Mouse (Mus musculus): ENCODE measurements around the gene Grid2. TPM values are rescaled to one million over a fixed set of nuclear protein-coding genes. Genes with fewer than 3 reads are reported as not detected.

Gene Grid2
- polyA plus RNA-seq, 1 experiment from 2014 or later, result 1.3 TPM

- Histone ChIP-seq H3K27ac (no peak overlapping the region), H3K36me3 (no peaks in the 10 kb centered on the region), H3K9me3 (no peaks in the 10 kb centered on the region), H3K4me3 (no peak overlapping the region), H3K4me1 (no peaks in the 10 kb centered on the region), H3K4me2 (no peak overlapping the region), H3K9ac (no peak overlapping the region), H3K27me3 (no peaks in the 10 kb centered on the region)
- WGBS, result 81% methylated on average over 3 of the region's 3 CpGs
- no peak for ATAC-seq (ENCODE audit: insufficient number of reproducible peaks, low FRiP score, low TSS enrichment, low read depth)
These were observed 403.7 kb downstream of the Grid2 start for GRCm38 (mm10) chr6:63659423-63659822.

GRCm38 (mm10) chr6:63685689-63686088 lies 430.0 kb downstream of the Grid2 start:
- no peaks in the 10 kb centered on the region for H3K4me1 ChIP-seq
- no peaks in the 10 kb centered on the region for H3K36me3 ChIP-seq
- no peak overlapping the region for H3K4me3 ChIP-seq
- no peak overlapping the region for H3K4me2 ChIP-seq
- no peaks in the 10 kb centered on the region for H3K27me3 ChIP-seq
- H3K27ac ChIP-seq, result no peak overlapping the region
- H3K9ac ChIP-seq, result no peak overlapping the region
- no peak for ATAC-seq (ENCODE audit: insufficient number of reproducible peaks, low FRiP score, low TSS enrichment, low read depth)
- WGBS, result 56% methylated on average over 3 of the region's 3 CpGs
- H3K9me3 ChIP-seq, result no peaks in the 10 kb centered on the region

- no peak overlapping the region for H3K4me2 ChIP-seq
- no peaks in the 10 kb centered on the region for H3K4me1 ChIP-seq
- H3K27me3 ChIP-seq, result no peaks in the 10 kb centered on the region
- no peak overlapping the region for H3K9ac ChIP-seq
- H3K27ac ChIP-seq, result no peak overlapping the region
- H3K9me3 ChIP-seq, result no peaks in the 10 kb centered on the region
- H3K36me3 ChIP-seq, result no peaks in the 10 kb centered on the region
- no peak overlapping the region for H3K4me3 ChIP-seq
- WGBS, result 88% methylated on average over 1 of the region's 1 CpGs
- no peak for ATAC-seq (ENCODE audit: insufficient number of reproducible peaks, low FRiP score, low TSS enrichment, low read depth)
These were observed 446.0 kb downstream of the Grid2 start for GRCm38 (mm10) chr6:63701684-63702083.

GRCm38 (mm10) chr6:63733740-63734139 lies 478.1 kb downstream of the Grid2 start:
- 64% methylated on average over 2 of the region's 2 CpGs for WGBS
- ATAC-seq (ENCODE audit: insufficient number of reproducible peaks, low FRiP score, low TSS enrichment, low read depth), result no peak
- no peaks in the 10 kb centered on the region for H3K36me3 ChIP-seq

GRCm38 (mm10) chr6:63762535-63762934 lies 506.9 kb downstream of the Grid2 start:
- no peaks in the 10 kb centered on the region for H3K36me3 ChIP-seq
- H3K9ac ChIP-seq, result no peak overlapping the region
- ATAC-seq (ENCODE audit: insufficient number of reproducible peaks, low FRiP score, low TSS enrichment, low read depth), result no peak
- no peak overlapping the region for H3K4me2 ChIP-seq
- H3K27ac ChIP-seq, result no peak overlapping the region
- H3K9me3 ChIP-seq, result no peaks in the 10 kb centered on the region
- no peak overlapping the region for H3K4me3 ChIP-seq
- no peaks in the 10 kb centered on the region for H3K4me1 ChIP-seq
- WGBS, result 68% methylated on average over 2 of the region's 2 CpGs
- no peaks in the 10 kb centered on the region for H3K27me3 ChIP-seq

More at GRCm38 (mm10) chr6:63733740-63734139, 478.1 kb downstream of the Grid2 start:
- H3K4me3 ChIP-seq, result no peak overlapping the region
- no peak overlapping the region for H3K4me2 ChIP-seq
- no peaks in the 10 kb centered on the region for H3K9me3 ChIP-seq
- H3K27me3 ChIP-seq, result no peaks in the 10 kb centered on the region
- no peak overlapping the region for H3K27ac ChIP-seq
- H3K4me1 ChIP-seq, result no peaks in the 10 kb centered on the region
- H3K9ac ChIP-seq, result no peak overlapping the region

- no peaks in the 10 kb centered on the region for H3K9me3 ChIP-seq
- H3K27ac ChIP-seq, result no peak overlapping the region
- H3K4me3 ChIP-seq, result no peak overlapping the region
- no peaks in the 10 kb centered on the region for H3K4me1 ChIP-seq
- ATAC-seq (ENCODE audit: insufficient number of reproducible peaks, low FRiP score, low TSS enrichment, low read depth), result no peak
- no peaks in the 10 kb centered on the region for H3K27me3 ChIP-seq
- no peak overlapping the region for H3K4me2 ChIP-seq
- H3K36me3 ChIP-seq, result no peaks in the 10 kb centered on the region
- no peak overlapping the region for H3K9ac ChIP-seq
These were observed 539.0 kb downstream of the Grid2 start for GRCm38 (mm10) chr6:63794679-63795078.

GRCm38 (mm10) chr6:63820236-63820635 lies 564.6 kb downstream of the Grid2 start:
- H3K4me2 ChIP-seq, result no peak overlapping the region
- WGBS, result 17% methylated on average over 5 of the region's 5 CpGs

GRCm38 (mm10) chr6:63862628-63863027 lies 607.0 kb downstream of the Grid2 start:
- Histone ChIP-seq H3K9ac (no peak overlapping the region), H3K9me3 (no peaks in the 10 kb centered on the region), H3K27me3 (no peaks in the 10 kb centered on the region), H3K36me3 (no peaks in the 10 kb centered on the region), H3K4me1 (no peaks in the 10 kb centered on the region), H3K27ac (no peak overlapping the region), H3K4me2 (no peak overlapping the region), H3K4me3 (no peak overlapping the region)
- no peak for ATAC-seq (ENCODE audit: insufficient number of reproducible peaks, low FRiP score, low TSS enrichment, low read depth)
- WGBS, result 30% methylated on average over 2 of the region's 2 CpGs

More at GRCm38 (mm10) chr6:63820236-63820635, 564.6 kb downstream of the Grid2 start:
- Histone ChIP-seq H3K27me3 (no peaks in the 10 kb centered on the region), H3K9me3 (no peaks in the 10 kb centered on the region), H3K27ac (no peak overlapping the region), H3K4me3 (no peak overlapping the region), H3K4me1 (no peaks in the 10 kb centered on the region; the same call in 1 of the 2 replicates), H3K36me3 (no peaks in the 10 kb centered on the region), H3K9ac (no peak overlapping the region)
- no peak for ATAC-seq (ENCODE audit: insufficient number of reproducible peaks, low FRiP score, low TSS enrichment, low read depth)

- Histone ChIP-seq H3K27ac (no peak overlapping the region), H3K4me2 (no peak overlapping the region), H3K9me3 (no peaks in the 10 kb centered on the region), H3K36me3 (no peaks in the 10 kb centered on the region), H3K4me3 (no peak overlapping the region), H3K27me3 (no peaks in the 10 kb centered on the region), H3K4me1 (no peaks in the 10 kb centered on the region), H3K9ac (no peak overlapping the region)
- no peak for ATAC-seq (ENCODE audit: insufficient number of reproducible peaks, low FRiP score, low TSS enrichment, low read depth)
- WGBS, result 77% methylated on average over 3 of the region's 3 CpGs
These were observed 621.5 kb downstream of the Grid2 start for GRCm38 (mm10) chr6:63877088-63877764.

- no peaks in the 10 kb centered on the region for H3K36me3 ChIP-seq
- H3K9ac ChIP-seq, result no peak overlapping the region
- no peak overlapping the region for H3K4me3 ChIP-seq
- 62% methylated on average over 6 of the region's 6 CpGs for WGBS
- no peak overlapping the region for H3K27ac ChIP-seq
- no peaks in the 10 kb centered on the region for H3K4me1 ChIP-seq
- no peak overlapping the region for H3K4me2 ChIP-seq
- no peaks in the 10 kb centered on the region for H3K27me3 ChIP-seq
- H3K9me3 ChIP-seq, result no peaks in the 10 kb centered on the region
- no peak for ATAC-seq (ENCODE audit: insufficient number of reproducible peaks, low FRiP score, low TSS enrichment, low read depth)
These were observed 622.2 kb downstream of the Grid2 start for GRCm38 (mm10) chr6:63877765-63878345.

GRCm38 (mm10) chr6:63894714-63895113 lies 639.0 kb downstream of the Grid2 start:
- Histone ChIP-seq H3K27ac (no peak overlapping the region), H3K4me1 (no peaks in the 10 kb centered on the region), H3K9ac (no peak overlapping the region), H3K36me3 (no peaks in the 10 kb centered on the region), H3K4me2 (no peak overlapping the region), H3K4me3 (no peak overlapping the region), H3K27me3 (no peaks in the 10 kb centered on the region), H3K9me3 (no peaks in the 10 kb centered on the region)
- no peak for ATAC-seq (ENCODE audit: insufficient number of reproducible peaks, low FRiP score, low TSS enrichment, low read depth)
- 49% methylated on average over 3 of the region's 3 CpGs for WGBS

- H3K9me3 ChIP-seq, result no peaks in the 10 kb centered on the region
- no peak overlapping the region for H3K4me2 ChIP-seq
- H3K36me3 ChIP-seq, result no peaks in the 10 kb centered on the region
- no peak overlapping the region for H3K27ac ChIP-seq
- H3K9ac ChIP-seq, result no peak overlapping the region
- H3K4me1 ChIP-seq, result no peaks in the 10 kb centered on the region
- ATAC-seq (ENCODE audit: insufficient number of reproducible peaks, low FRiP score, low TSS enrichment, low read depth), result no peak
- 82% methylated on average over 2 of the region's 2 CpGs for WGBS
- H3K4me3 ChIP-seq, result no peak overlapping the region
- H3K27me3 ChIP-seq, result no peaks in the 10 kb centered on the region
These were observed 642.5 kb downstream of the Grid2 start for GRCm38 (mm10) chr6:63898171-63898570.

Data from limb, embryonic 15.5 days (tissue).